Mouse (Mus musculus) cerebellum, postnatal 36 days (tissue): Measurements from ENCODE around the gene Pemt.
"Not testable (repeated sequence)": the region's sequence is repeated elsewhere in the genome, so short reads cannot be mapped to it uniquely, and the experiment has no call there.

Source experiments
- DNase-seq, 2 experiments: peaks; one replicate each; pipeline ENCODE4 v3.0.0; 2021 to 2022; ENCODE audit warnings: mixed read lengths in 2 of 2

The Pemt gene

GRCm38 (mm10) chr11:59948401-59948767 is 97.9 kb downstream of the Pemt start:
- DNase-seq, result no peak

GRCm38 (mm10) chr11:59947752-59948400 is 98.4 kb downstream of the Pemt start, which contains the start of gene Med9:
TSS of gene Med9 (plus strand) at chr11:59948206.
- DNase-seq, result peak; percentile 91 to 93

GRCm38 (mm10) chr11:59944855-59945254 is 101.4 kb downstream of the Pemt start:
- not testable (repeated sequence) for DNase-seq

DNA sequence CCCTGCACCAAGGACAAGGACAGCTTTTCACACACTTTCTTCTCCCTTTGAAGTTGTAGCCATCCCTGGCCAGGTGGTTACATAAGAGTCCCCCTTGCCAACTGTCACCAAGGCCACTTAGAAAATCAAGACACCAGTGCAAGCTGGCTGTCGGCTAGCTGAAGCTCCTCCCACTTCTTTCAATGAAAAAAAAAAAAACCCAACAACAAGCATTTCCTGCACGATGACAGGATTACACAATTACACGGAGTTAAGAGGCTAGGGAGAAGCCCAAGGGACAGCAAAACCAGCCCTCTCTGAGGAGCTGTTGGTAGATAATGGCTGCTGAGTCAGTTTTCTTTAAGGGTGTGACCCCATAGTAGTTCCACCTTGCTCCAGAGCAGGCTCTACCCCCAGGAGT is 104.9 kb downstream of the Pemt start:
- DNase-seq, result no peak

GRCm38 (mm10) chr11:59940645-59941044 is 105.6 kb downstream of the Pemt start:
- no peak for DNase-seq

DNA sequence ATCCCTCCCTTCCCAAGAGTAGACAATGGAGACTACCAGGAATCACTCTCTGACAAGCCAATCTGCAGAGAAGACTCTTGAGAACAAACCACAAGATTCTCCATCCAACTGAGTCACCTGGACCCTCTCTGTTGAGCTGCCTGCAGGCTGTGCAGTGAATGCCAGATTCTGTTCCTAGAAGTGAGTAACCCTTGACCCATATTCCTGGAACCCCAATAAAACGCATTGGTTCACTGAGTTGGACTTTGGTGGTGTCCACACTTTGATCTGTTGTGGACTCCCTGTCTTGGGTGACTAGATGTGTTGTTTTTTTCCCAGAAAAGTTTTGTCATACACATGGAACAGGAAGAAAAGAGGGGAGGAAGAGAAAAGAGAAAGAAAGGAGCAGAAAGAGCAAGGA is 106.5 kb downstream of the Pemt start:
- no peak for DNase-seq

DNA sequence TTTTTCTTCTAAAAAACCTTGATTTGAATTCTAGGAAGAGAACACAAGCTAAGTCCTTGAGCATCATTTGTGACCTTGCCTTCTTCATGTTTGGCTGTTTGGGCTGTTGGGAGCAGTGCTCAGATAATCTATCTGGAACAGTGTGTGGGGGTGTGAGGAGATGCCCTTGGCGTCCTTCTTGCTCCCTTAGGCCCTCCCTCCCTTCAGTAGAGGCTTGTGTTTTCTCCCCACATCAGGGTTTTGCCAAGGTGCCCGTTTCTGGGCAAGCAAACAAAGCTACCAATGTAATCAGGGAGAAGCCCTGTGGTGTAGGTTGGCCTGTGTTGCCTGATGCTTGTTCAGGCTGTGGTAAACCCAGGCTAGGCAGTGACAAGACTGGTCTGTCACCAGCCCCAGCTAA is 108.7 kb downstream of the Pemt start:
- no peak for DNase-seq

GRCm38 (mm10) chr11:59937023-59937422 is 109.3 kb downstream of the Pemt start:
- DNase-seq, result no peak

GRCm38 (mm10) chr11:59933943-59934342 is 112.3 kb downstream of the Pemt start:
- no peak for DNase-seq

- DNase-seq, result no peak
Measured at GRCm38 (mm10) chr11:59932560-59933337, 113.5 kb downstream of the Pemt start.

GRCm38 (mm10) chr11:59930031-59930430 is 116.3 kb downstream of the Pemt start:
- DNase-seq, result no peak

DNA sequence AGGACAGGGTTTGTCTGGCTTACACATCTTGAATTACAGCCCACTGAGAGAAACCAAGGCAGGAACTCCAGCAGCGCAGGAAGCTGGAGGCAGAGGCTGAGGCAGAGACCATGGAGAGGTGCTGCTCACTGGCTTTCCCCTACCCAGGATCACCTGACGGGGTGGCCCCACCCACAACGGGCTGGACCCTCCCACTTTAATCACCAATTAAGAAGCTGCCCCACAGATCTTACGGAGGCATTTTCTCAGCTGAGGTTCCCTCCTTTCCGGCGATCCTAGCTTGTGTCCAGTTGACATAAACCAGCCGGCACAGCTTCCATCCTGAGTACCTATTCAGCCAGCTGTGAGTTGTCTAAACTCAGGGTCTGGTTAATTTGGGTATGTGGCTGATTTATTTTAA is 125.0 kb downstream of the Pemt start:
- DNase-seq, result no peak
